Mouse (Mus musculus) midbrain, embryonic 15.5 days (tissue): ENCODE data around the gene Stpg3. TPM values are rescaled to one million over a fixed set of nuclear protein-coding genes. Genes with fewer than 3 reads are reported as not detected.
A peak's percentile ranks its signal among the peaks of the same experiment; 100 is the strongest.

Source experiments
- ATAC-seq: fragments of 200-750 bp; cut with Nextera tagmentation; replicated peaks from 2 replicates; pipeline ENCODE4 v1.8.0; 2017; ENCODE audit warnings: moderate TSS enrichment
- H3K27ac ChIP-seq: fragments of 300-500 bp; sonication (generic); 2 replicates; pipeline ENCODE4 v1.5.1; 2015; ENCODE audit warnings: mild to moderate bottlenecking, inconsistent platforms
- H3K27me3 ChIP-seq: fragments of 300-500 bp; sonication (generic); replicated peaks from 2 replicates; pipeline ENCODE4 v1.6.1; 2015; ENCODE audit warnings: inconsistent platforms
- H3K36me3 ChIP-seq: fragments of 300-500 bp; sonication (generic); replicated peaks from 2 replicates; pipeline ENCODE4 v1.6.1; 2015; ENCODE audit warnings: inconsistent platforms
- H3K4me1 ChIP-seq: fragments of 300-500 bp; sonication (generic); 2 replicates; pipeline ENCODE4 v1.6.1; 2015; ENCODE audit warnings: inconsistent platforms
- H3K4me2 ChIP-seq: fragments of 300-500 bp; sonication (generic); 2 replicates; pipeline ENCODE4 v1.6.1; 2015; ENCODE audit warnings: inconsistent platforms, mild to moderate bottlenecking, moderate library complexity
- H3K4me3 ChIP-seq: fragments of 300-500 bp; sonication (generic); 2 replicates; pipeline ENCODE4 v1.5.1; 2015; ENCODE audit warnings: mild to moderate bottlenecking, inconsistent platforms
- H3K9ac ChIP-seq: fragments of 300-500 bp; sonication (generic); 2 replicates; pipeline ENCODE4 v1.6.1; 2015; ENCODE audit warnings: mild to moderate bottlenecking, inconsistent platforms
- H3K9me3 ChIP-seq: fragments of 300-500 bp; sonication (generic); 2 replicates; pipeline ENCODE4 v1.6.1; 2016; ENCODE audit warnings: inconsistent platforms
- WGBS: fragments of 180-500 bp; shearing (Covaris S2); methylation state at CpG from one replicate; pipeline ENCODE4 v1.1.7; 2015; ENCODE audit warnings: mixed read lengths; 5-methylcytosine and 5-hydroxymethylcytosine counted together
- polyA plus RNA-seq: library from polyadenylated mRNA; unstranded; fragments of >200 nt; fragmentation: Nextera tagmentation; extraction: Ambion mirVana; gene quantifications from 2 replicates; pipeline ENCODE4 v1.2.1, GENCODE M21; 2015

Stpg3 gene
- polyA plus RNA-seq, 1 experiment from 2014 or later = not detected

- Histone ChIP-seq H3K4me2 (no peak overlapping the region), H3K9me3 (no peaks in the 10 kb centered on the region), H3K27me3 (no peaks in the 10 kb centered on the region), H3K4me1 (peaks cover 31% of the 10 kb centered on the region), H3K27ac (no peak overlapping the region), H3K9ac (no peak overlapping the region), H3K36me3 (no peaks in the 10 kb centered on the region), H3K4me3 (no peak overlapping the region)
- WGBS = 89% methylated on average over 4 of the region's 4 CpGs
- ATAC-seq = no peak
Measured at GRCm38 (mm10) chr2:25244144-25244543, 29.7 kb upstream of the Stpg3 start.

GRCm38 (mm10) chr2:25243342-25243741 lies 28.9 kb upstream of the Stpg3 start:
- H3K27me3 ChIP-seq = no peaks in the 10 kb centered on the region
- no peak for ATAC-seq
- no peaks in the 10 kb centered on the region for H3K36me3 ChIP-seq
- peak overlapping the region; percentile 56 for H3K4me3 ChIP-seq
- no peak overlapping the region for H3K27ac ChIP-seq
- H3K4me1 ChIP-seq = peaks cover 31% of the 10 kb centered on the region
- H3K9me3 ChIP-seq = no peaks in the 10 kb centered on the region
- 81% methylated on average over 8 of the region's 8 CpGs for WGBS
- peak overlapping the region; percentile 90 for H3K4me2 ChIP-seq
- peak overlapping the region; percentile 65; the same call in 1 of the 2 replicates for H3K9ac ChIP-seq

GRCm38 (mm10) chr2:25242101-25242506 lies 27.7 kb upstream of the Stpg3 start, which contains the start of the genes Rnf208 and Cysrt1:
TSS of gene Rnf208 (plus strand) at chr2:25242255.
TSS of gene Cysrt1 (minus strand) at chr2:25242452.
- Histone ChIP-seq H3K36me3 (no peaks in the 10 kb centered on the region), H3K4me2 (peak within 1 kb of the TSS; percentile 90), H3K9ac (peak within 1 kb of the TSS; percentile 65), H3K9me3 (no peaks in the 10 kb centered on the region), H3K27ac (peak within 1 kb of the TSS; percentile 77), H3K4me3 (peak within 1 kb of the TSS; percentile 56), H3K4me1 (peaks cover 31% of the 10 kb centered on the region), H3K27me3 (no peaks in the 10 kb centered on the region)
- 0% methylated on average over 59 of the region's 59 CpGs for WGBS
- ATAC-seq = peak; percentile 53

GRCm38 (mm10) chr2:25241438-25241775 lies 27.0 kb upstream of the Stpg3 start:
- 18% methylated on average over 6 of the region's 6 CpGs for WGBS
- Histone ChIP-seq H3K9ac (no peak overlapping the region), H3K36me3 (no peaks in the 10 kb centered on the region), H3K27ac (peak overlapping the region; percentile 77), H3K4me2 (peak overlapping the region; percentile 90), H3K4me1 (peaks cover 31% of the 10 kb centered on the region), H3K4me3 (peak overlapping the region; percentile 56), H3K9me3 (no peaks in the 10 kb centered on the region), H3K27me3 (no peaks in the 10 kb centered on the region)
- ATAC-seq = peak; percentile 53

DNA sequence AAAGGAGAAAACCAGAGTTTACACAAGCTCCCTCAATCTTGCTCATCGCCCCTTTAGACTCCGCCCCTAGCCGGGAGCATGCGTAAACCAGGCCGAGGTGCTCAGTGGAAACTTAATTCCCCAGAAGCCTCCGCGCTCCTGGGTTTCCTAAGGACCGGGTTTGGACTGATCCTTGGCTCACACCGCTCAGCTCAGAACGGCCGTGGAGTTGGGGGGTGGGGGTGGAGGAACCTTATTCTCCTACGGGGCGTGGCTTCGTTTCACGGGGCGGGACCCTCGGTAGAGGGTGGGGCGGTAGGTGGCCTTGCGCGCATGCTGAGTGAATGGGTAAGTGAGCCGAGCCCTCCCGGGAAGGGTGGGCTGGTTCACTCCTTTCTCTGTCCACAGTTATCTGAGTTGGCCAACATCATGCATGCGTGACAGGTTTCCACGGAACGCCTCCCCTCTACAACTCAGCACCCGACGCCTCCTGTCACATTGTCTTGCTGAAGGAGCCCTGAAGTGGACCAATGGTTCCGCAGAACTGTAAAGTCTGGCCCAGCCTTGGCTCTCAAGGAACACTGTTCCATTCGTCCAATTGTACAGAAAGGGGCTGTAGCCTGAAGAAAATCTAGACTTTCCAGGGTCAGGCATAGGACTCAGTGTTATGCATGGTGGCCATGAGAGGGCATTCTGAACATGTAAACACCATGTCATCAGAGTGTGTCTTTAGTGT lies 26.4 kb upstream of the Stpg3 start:
- peak; percentile 71 for ATAC-seq
- Histone ChIP-seq H3K36me3 (no peaks in the 10 kb centered on the region), H3K4me3 (peak overlapping the region; percentile 56), H3K27ac (peak overlapping the region; percentile 77), H3K27me3 (no peaks in the 10 kb centered on the region), H3K4me1 (peaks cover 31% of the 10 kb centered on the region), H3K9ac (peak overlapping the region; percentile 40; the same call in 1 of the 2 replicates), H3K9me3 (no peaks in the 10 kb centered on the region), H3K4me2 (peak overlapping the region; percentile 90)
- 2% methylated on average over 29 of the region's 29 CpGs for WGBS

GRCm38 (mm10) chr2:25240310-25240709 lies 25.9 kb upstream of the Stpg3 start:
- Histone ChIP-seq H3K9me3 (no peaks in the 10 kb centered on the region), H3K9ac (no peak overlapping the region; the same call in 1 of the 2 replicates), H3K4me3 (peak overlapping the region; percentile 56), H3K27ac (peak overlapping the region; percentile 77), H3K27me3 (0 out of 2 replicates have a peak, but pooled peaks cover under 1% of the 10 kb centered on the region), H3K36me3 (no peaks in the 10 kb centered on the region), H3K4me1 (peaks cover 31% of the 10 kb centered on the region), H3K4me2 (peak overlapping the region; percentile 90)
- peak; percentile 12; the same call in 1 of the 2 replicates for ATAC-seq
- 47% methylated on average over 8 of the region's 8 CpGs for WGBS

DNA sequence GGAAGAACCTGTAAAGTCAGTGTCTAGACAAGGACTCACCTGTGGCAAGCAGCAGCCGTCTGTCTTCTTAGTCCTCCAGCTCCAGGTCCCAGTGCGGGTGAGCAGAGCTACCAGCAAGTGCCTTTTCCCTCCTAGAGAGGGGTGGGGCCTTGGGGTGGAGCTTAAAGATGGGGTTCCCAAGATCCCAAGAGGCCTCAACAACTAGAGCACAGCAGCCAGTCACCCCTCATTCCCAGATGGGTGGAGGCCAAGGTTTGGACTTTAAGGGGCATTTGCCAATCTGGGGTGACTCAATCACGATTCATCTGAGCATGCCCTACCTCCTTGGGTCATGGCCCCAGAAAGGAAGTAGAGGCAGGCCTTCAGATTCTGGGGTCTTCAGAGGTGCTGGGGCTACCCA lies 25.3 kb upstream of the Stpg3 start:
- Histone ChIP-seq H3K27ac (no peak overlapping the region), H3K9me3 (no peaks in the 10 kb centered on the region), H3K9ac (no peak overlapping the region), H3K4me1 (peaks cover 31% of the 10 kb centered on the region), H3K36me3 (no peaks in the 10 kb centered on the region), H3K4me2 (no peak overlapping the region), H3K4me3 (no peak overlapping the region), H3K27me3 (peaks cover 6% of the 10 kb centered on the region; the same call in 1 of the 2 replicates)
- 90% methylated on average over 3 of the region's 3 CpGs for WGBS
- ATAC-seq = no peak

- Histone ChIP-seq H3K27me3 (peaks cover 6% of the 10 kb centered on the region; the same call in 1 of the 2 replicates), H3K9me3 (no peaks in the 10 kb centered on the region), H3K4me2 (no peak overlapping the region), H3K9ac (no peak overlapping the region), H3K27ac (no peak overlapping the region), H3K4me3 (no peak overlapping the region), H3K4me1 (peaks cover 21% of the 10 kb centered on the region), H3K36me3 (no peaks in the 10 kb centered on the region)
- no peak for ATAC-seq
Measured at GRCm38 (mm10) chr2:25238106-25238505, 23.7 kb upstream of the Stpg3 start.

GRCm38 (mm10) chr2:25237522-25237921 lies 23.1 kb upstream of the Stpg3 start:
- no peak overlapping the region for H3K9ac ChIP-seq
- H3K4me1 ChIP-seq = peaks cover 15% of the 10 kb centered on the region
- no peaks in the 10 kb centered on the region for H3K36me3 ChIP-seq
- no peak overlapping the region for H3K27ac ChIP-seq
- no peak overlapping the region for H3K4me2 ChIP-seq
- ATAC-seq = no peak
- H3K4me3 ChIP-seq = no peak overlapping the region
- WGBS = 74% methylated on average over 4 of the region's 4 CpGs
- no peaks in the 10 kb centered on the region for H3K9me3 ChIP-seq
- H3K27me3 ChIP-seq = peaks cover 6% of the 10 kb centered on the region; the same call in 1 of the 2 replicates

- Histone ChIP-seq H3K27me3 (peaks cover 6% of the 10 kb centered on the region; the same call in 1 of the 2 replicates), H3K27ac (no peak within 1 kb of the TSS), H3K9me3 (no peaks in the 10 kb centered on the region), H3K36me3 (no peaks in the 10 kb centered on the region), H3K9ac (no peak within 1 kb of the TSS), H3K4me1 (peaks cover 13% of the 10 kb centered on the region), H3K4me3 (no peak within 1 kb of the TSS), H3K4me2 (no peak within 1 kb of the TSS)
- no peak for ATAC-seq
- WGBS = 45% methylated on average over 8 of the region's 8 CpGs
Measured at GRCm38 (mm10) chr2:25236614-25237013, 22.2 kb upstream of the Stpg3 start, which contains the start of gene Rnf224. TSS of gene Rnf224 (minus strand) at chr2:25236787.

DNA sequence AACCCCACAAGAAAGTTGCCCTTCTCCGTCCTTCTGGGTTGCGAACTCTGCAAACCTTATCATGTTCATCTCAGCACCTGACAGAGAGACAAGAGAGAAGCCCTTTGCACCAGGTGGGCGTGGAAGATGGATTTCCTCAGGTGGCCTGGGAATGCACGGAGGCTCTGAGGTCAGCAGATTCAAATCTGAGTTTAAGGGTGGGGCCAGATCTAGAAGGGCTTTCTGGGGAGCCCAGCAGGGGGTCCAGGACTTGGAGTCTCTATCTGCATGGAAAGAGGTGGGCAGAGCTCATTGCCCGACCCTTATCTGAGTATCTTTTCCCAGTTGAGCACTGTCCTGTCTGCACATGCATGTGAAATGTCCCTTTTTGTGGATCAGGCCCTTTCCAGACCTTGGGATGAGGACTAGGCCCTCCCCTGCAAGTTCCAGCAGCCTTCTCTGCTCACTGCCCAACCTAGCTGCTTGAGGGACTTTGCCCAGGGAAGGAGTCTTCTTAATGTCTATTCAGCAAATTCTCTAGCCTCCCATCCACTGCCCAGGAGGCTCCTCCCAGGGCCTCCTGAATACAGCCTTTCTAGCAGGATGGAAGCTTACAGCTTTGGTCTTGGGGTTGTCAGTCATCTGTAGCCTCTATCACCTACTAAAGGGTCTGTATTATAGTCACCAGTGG lies 20.2 kb upstream of the Stpg3 start:
- no peak for ATAC-seq
- Histone ChIP-seq H3K4me2 (no peak overlapping the region), H3K36me3 (no peaks in the 10 kb centered on the region), H3K9ac (no peak overlapping the region), H3K4me1 (no peaks in the 10 kb centered on the region), H3K27me3 (peaks cover 6% of the 10 kb centered on the region; the same call in 1 of the 2 replicates), H3K4me3 (no peak overlapping the region), H3K9me3 (no peaks in the 10 kb centered on the region), H3K27ac (no peak overlapping the region)
- 74% methylated on average over 5 of the region's 5 CpGs for WGBS

DNA sequence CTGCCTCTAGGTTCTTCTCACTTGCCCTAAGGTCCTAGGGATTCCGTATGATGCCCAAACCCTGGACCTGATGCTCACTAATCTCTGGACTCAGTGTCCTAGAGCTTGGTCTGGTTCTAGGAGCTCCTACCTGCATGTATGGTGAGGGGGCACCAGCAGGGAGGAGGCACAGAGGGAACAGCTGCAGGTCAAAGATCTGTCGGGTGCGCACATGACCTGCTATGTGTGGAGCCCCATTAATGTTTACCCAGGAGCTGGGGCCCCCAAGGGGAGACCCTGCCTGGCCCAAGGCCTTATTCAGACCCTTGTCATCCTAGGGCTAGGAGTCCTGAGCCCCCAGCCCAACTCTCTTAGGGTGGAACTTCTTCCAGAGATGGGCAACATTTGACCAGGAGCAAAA lies 19.6 kb upstream of the Stpg3 start, which contains the start of gene Slc34a3:
TSS of gene Slc34a3 (minus strand) at position 315 of the 400 bp plus-strand sequence.
- Histone ChIP-seq H3K4me1 (0 out of 2 replicates have a peak, but pooled peaks cover under 1% of the 10 kb centered on the region), H3K27me3 (peaks cover 6% of the 10 kb centered on the region; the same call in 1 of the 2 replicates), H3K4me3 (no peak within 1 kb of the TSS), H3K36me3 (no peaks in the 10 kb centered on the region), H3K9ac (no peak within 1 kb of the TSS), H3K4me2 (no peak within 1 kb of the TSS), H3K9me3 (no peaks in the 10 kb centered on the region), H3K27ac (no peak within 1 kb of the TSS)
- 90% methylated on average over 3 of the region's 3 CpGs for WGBS
- ATAC-seq = no peak
